Mouse (Mus musculus) neural tube, embryonic 15.5 days (tissue): Measurements from ENCODE around the gene Gm5965. TPM values are rescaled to one million over a fixed set of nuclear protein-coding genes. Genes with fewer than 3 reads are reported as not detected.
"Not testable (repeated sequence)": the region's sequence is repeated elsewhere in the genome, so short reads cannot be mapped to it uniquely, and the experiment has no call there.

Experiments used
- ATAC-seq: fragments of 200-750 bp; cut with Nextera tagmentation; 2 replicates; pipeline ENCODE4 v1.8.0; 2017; ENCODE audit warnings: mild to moderate bottlenecking, moderate TSS enrichment, moderate library complexity; ENCODE audit not compliant: low FRiP score
- H3K27ac ChIP-seq: fragments of 300-500 bp; sonication (generic); replicated peaks from 2 replicates; pipeline ENCODE4 v1.5.1; 2015; ENCODE audit warnings: mild to moderate bottlenecking, inconsistent platforms
- H3K27me3 ChIP-seq: fragments of 300-500 bp; sonication (generic); replicated peaks from 2 replicates; pipeline ENCODE4 v1.6.1; 2015; ENCODE audit warnings: inconsistent platforms
- H3K36me3 ChIP-seq: fragments of 300-500 bp; sonication (generic); 2 replicates; pipeline ENCODE4 v1.6.1; 2015; ENCODE audit warnings: inconsistent platforms
- H3K4me1 ChIP-seq: fragments of 300-500 bp; sonication (generic); 2 replicates; pipeline ENCODE4 v1.6.1; 2015; ENCODE audit warnings: inconsistent platforms
- H3K4me2 ChIP-seq: fragments of 300-500 bp; sonication (generic); 2 replicates; pipeline ENCODE4 v1.6.1; 2015; ENCODE audit warnings: inconsistent platforms, mild to moderate bottlenecking, moderate library complexity
- H3K4me3 ChIP-seq: fragments of 300-500 bp; sonication (generic); replicated peaks from 2 replicates; pipeline ENCODE4 v1.5.1; 2015; ENCODE audit warnings: mild to moderate bottlenecking, inconsistent platforms
- H3K9ac ChIP-seq: fragments of 300-500 bp; sonication (generic); replicated peaks from 2 replicates; pipeline ENCODE4 v1.6.1; 2015; ENCODE audit warnings: mild to moderate bottlenecking, inconsistent platforms
- H3K9me3 ChIP-seq: fragments of 300-500 bp; sonication (generic); replicated peaks from 2 replicates; pipeline ENCODE4 v1.6.1; 2016; ENCODE audit warnings: inconsistent platforms
- WGBS: fragments of 180-500 bp; shearing (Covaris S2); methylation state at CpG from one replicate; pipeline ENCODE4 v1.1.7; 2015; ENCODE audit warnings: mixed read lengths; 5-methylcytosine and 5-hydroxymethylcytosine counted together
- polyA plus RNA-seq: library from polyadenylated mRNA; unstranded; fragments of >200 nt; fragmentation: Nextera tagmentation; extraction: Ambion mirVana; gene quantifications from 2 replicates; pipeline ENCODE4 v1.2.1, GENCODE M21; 2015

Gene Gm5965
- not detected in 2 replicates for polyA plus RNA-seq

- 86% methylated on average over 6 of the region's 6 CpGs for WGBS
- Histone ChIP-seq H3K27ac (no peak within 1 kb of the TSS), H3K4me1 (no peaks in the 10 kb centered on the region), H3K9ac (no peak within 1 kb of the TSS), H3K9me3 (no peaks in the 10 kb centered on the region), H3K36me3 (no peaks in the 10 kb centered on the region), H3K4me2 (no peak within 1 kb of the TSS), H3K4me3 (no peak within 1 kb of the TSS), H3K27me3 (no peaks in the 10 kb centered on the region)
- ATAC-seq, result no peak
Measured at GRCm38 (mm10) chr16:88777596-88777995, at the start of gene Gm5965. Gene Gm5965, plus strand, starts transcription at chr16:88777896.

- Histone ChIP-seq H3K27ac (no peak within 1 kb of the TSS), H3K4me1 (no peaks in the 10 kb centered on the region), H3K4me3 (no peak within 1 kb of the TSS), H3K36me3 (no peaks in the 10 kb centered on the region), H3K9me3 (no peaks in the 10 kb centered on the region), H3K27me3 (no peaks in the 10 kb centered on the region), H3K9ac (no peak within 1 kb of the TSS), H3K4me2 (no peak within 1 kb of the TSS)
- no peak for ATAC-seq
- 84% methylated on average over 4 of the region's 4 CpGs for WGBS
Measured at GRCm38 (mm10) chr16:88728812-88729275, 48.9 kb upstream of the Gm5965 start, which contains the start of gene Krtap13-1. Gene Krtap13-1, plus strand, starts transcription at chr16:88728862.

- Histone ChIP-seq H3K27me3 (no peaks in the 10 kb centered on the region), H3K36me3 (no peaks in the 10 kb centered on the region), H3K4me2 (no peak overlapping the region), H3K4me1 (no peaks in the 10 kb centered on the region), H3K9me3 (no peaks in the 10 kb centered on the region), H3K9ac (no peak overlapping the region), H3K27ac (no peak overlapping the region), H3K4me3 (no peak overlapping the region)
- no peak for ATAC-seq
- WGBS, result 49% methylated on average over 2 of the region's 2 CpGs
Measured at GRCm38 (mm10) chr16:88735391-88735790, 42.3 kb upstream of the Gm5965 start.

- no peak overlapping the region for H3K9ac ChIP-seq
- ATAC-seq, result no peak
- no peaks in the 10 kb centered on the region for H3K27me3 ChIP-seq
- no peak overlapping the region for H3K4me2 ChIP-seq
- H3K27ac ChIP-seq, result no peak overlapping the region
- 65% methylated on average over 4 of the region's 4 CpGs for WGBS
- H3K9me3 ChIP-seq, result no peaks in the 10 kb centered on the region
- no peaks in the 10 kb centered on the region for H3K4me1 ChIP-seq
- no peaks in the 10 kb centered on the region for H3K36me3 ChIP-seq
- H3K4me3 ChIP-seq, result no peak overlapping the region
Measured at GRCm38 (mm10) chr16:88744750-88745340, 32.9 kb upstream of the Gm5965 start.

- Histone ChIP-seq H3K9me3 (no peaks in the 10 kb centered on the region), H3K27me3 (no peaks in the 10 kb centered on the region), H3K9ac (no peak overlapping the region), H3K27ac (no peak overlapping the region), H3K4me1 (no peaks in the 10 kb centered on the region), H3K4me2 (no peak overlapping the region), H3K4me3 (no peak overlapping the region), H3K36me3 (no peaks in the 10 kb centered on the region)
- no peak for ATAC-seq
- 43% methylated on average over 4 of the region's 4 CpGs for WGBS
Measured at GRCm38 (mm10) chr16:88747943-88748342, 29.8 kb upstream of the Gm5965 start.

GRCm38 (mm10) chr16:88751535-88751934, 26.2 kb upstream of the Gm5965 start, which contains the start of gene Krtap13:
Gene Krtap13, minus strand, starts transcription at chr16:88751635.
- not testable (repeated sequence) for H3K4me3 ChIP-seq, H3K9ac ChIP-seq, H3K4me1 ChIP-seq, H3K9me3 ChIP-seq, ATAC-seq, H3K4me2 ChIP-seq, H3K27me3 ChIP-seq, H3K27ac ChIP-seq, H3K36me3 ChIP-seq
- 91% methylated on average over 3 of the region's 3 CpGs for WGBS

GRCm38 (mm10) chr16:88758547-88758946, 19.1 kb upstream of the Gm5965 start, which contains the start of gene 2310034C09Rik:
Gene 2310034C09Rik, plus strand, starts transcription at chr16:88758847.
- H3K27ac ChIP-seq, H3K4me2 ChIP-seq, H3K9ac ChIP-seq, ATAC-seq, H3K9me3 ChIP-seq, H3K27me3 ChIP-seq, H3K4me1 ChIP-seq, H3K36me3 ChIP-seq, H3K4me3 ChIP-seq: not testable (repeated sequence)
- 83% methylated on average over 3 of the region's 3 CpGs for WGBS

GRCm38 (mm10) chr16:88774106-88774505, 3.6 kb upstream of the Gm5965 start, which contains the start of gene 2310057N15Rik:
Gene 2310057N15Rik, minus strand, starts transcription at chr16:88774206.
- H3K27ac ChIP-seq, result no peak within 1 kb of the TSS
- no peak within 1 kb of the TSS for H3K4me2 ChIP-seq
- no peaks in the 10 kb centered on the region for H3K9me3 ChIP-seq
- no peaks in the 10 kb centered on the region for H3K36me3 ChIP-seq
- 89% methylated on average over 2 of the region's 2 CpGs for WGBS
- no peak within 1 kb of the TSS for H3K9ac ChIP-seq
- no peaks in the 10 kb centered on the region for H3K27me3 ChIP-seq
- no peaks in the 10 kb centered on the region for H3K4me1 ChIP-seq
- ATAC-seq, result no peak
- H3K4me3 ChIP-seq, result no peak within 1 kb of the TSS

- H3K36me3 ChIP-seq, result no peaks in the 10 kb centered on the region
- no peak overlapping the region for H3K9ac ChIP-seq
- H3K4me3 ChIP-seq, result no peak overlapping the region
- H3K27ac ChIP-seq, result no peak overlapping the region
- no peaks in the 10 kb centered on the region for H3K27me3 ChIP-seq
- no peak for ATAC-seq
- H3K4me2 ChIP-seq, result no peak overlapping the region
- no peaks in the 10 kb centered on the region for H3K9me3 ChIP-seq
- 88% methylated on average over 2 of the region's 2 CpGs for WGBS
- H3K4me1 ChIP-seq, result no peaks in the 10 kb centered on the region
Measured at GRCm38 (mm10) chr16:88786786-88787185, 9.1 kb downstream of the Gm5965 start.

GRCm38 (mm10) chr16:88811827-88812226, 34.1 kb downstream of the Gm5965 start, which contains the start of gene Gm20741:
Gene Gm20741, minus strand, starts transcription at chr16:88812220.
- Histone ChIP-seq H3K9me3 (no peaks in the 10 kb centered on the region), H3K27ac (no peak within 1 kb of the TSS), H3K4me2 (no peak within 1 kb of the TSS), H3K36me3 (no peaks in the 10 kb centered on the region), H3K4me1 (no peaks in the 10 kb centered on the region), H3K27me3 (no peaks in the 10 kb centered on the region), H3K9ac (no peak within 1 kb of the TSS), H3K4me3 (no peak within 1 kb of the TSS)
- ATAC-seq, result no peak
- 85% methylated on average over 2 of the region's 2 CpGs for WGBS

- ATAC-seq, result no peak
- H3K4me1 ChIP-seq, result no peaks in the 10 kb centered on the region
- H3K4me2 ChIP-seq, result no peak within 1 kb of the TSS
- H3K9ac ChIP-seq, result no peak within 1 kb of the TSS
- no peaks in the 10 kb centered on the region for H3K9me3 ChIP-seq
- WGBS, result 80% methylated on average over 3 of the region's 3 CpGs
- H3K27ac ChIP-seq, result no peak within 1 kb of the TSS
- H3K36me3 ChIP-seq, result no peaks in the 10 kb centered on the region
- no peaks in the 10 kb centered on the region; the same call in 1 of the 2 replicates for H3K27me3 ChIP-seq
- no peak within 1 kb of the TSS for H3K4me3 ChIP-seq
Measured at GRCm38 (mm10) chr16:88820066-88820465, 42.4 kb downstream of the Gm5965 start, which contains the start of gene Krtap15. Gene Krtap15, plus strand, starts transcription at chr16:88820215.

- H3K9ac ChIP-seq, result no peak overlapping the region
- H3K4me1 ChIP-seq, result no peaks in the 10 kb centered on the region
- H3K4me3 ChIP-seq, result no peak overlapping the region
- no peak overlapping the region for H3K4me2 ChIP-seq
- 77% methylated on average over 3 of the region's 3 CpGs for WGBS
- no peaks in the 10 kb centered on the region for H3K9me3 ChIP-seq
- no peaks in the 10 kb centered on the region for H3K36me3 ChIP-seq
- no peaks in the 10 kb centered on the region; the same call in 1 of the 2 replicates for H3K27me3 ChIP-seq
- no peak for ATAC-seq
- H3K27ac ChIP-seq, result no peak overlapping the region
Measured at GRCm38 (mm10) chr16:88823736-88824135, 46.0 kb downstream of the Gm5965 start.
